Mouse (Mus musculus) T-helper 2 cell (primary cell): ENCODE measurements at regions not wholly inside any gene's neighbourhood (a gene's known extent, or its start where the extent isn't known, plus 50 kb on each side); places are given as distances from the start of the nearest gene placed in this dataset.

Source experiments
- in situ Hi-C: fragments of 300-600 bp; cut with MboI, MseI; formaldehyde crosslinking; loops from one replicate; pipeline ENCODE4 v1.15.1; 2025; ENCODE audit warnings: high pct_unique_total_duplicates

DNA sequence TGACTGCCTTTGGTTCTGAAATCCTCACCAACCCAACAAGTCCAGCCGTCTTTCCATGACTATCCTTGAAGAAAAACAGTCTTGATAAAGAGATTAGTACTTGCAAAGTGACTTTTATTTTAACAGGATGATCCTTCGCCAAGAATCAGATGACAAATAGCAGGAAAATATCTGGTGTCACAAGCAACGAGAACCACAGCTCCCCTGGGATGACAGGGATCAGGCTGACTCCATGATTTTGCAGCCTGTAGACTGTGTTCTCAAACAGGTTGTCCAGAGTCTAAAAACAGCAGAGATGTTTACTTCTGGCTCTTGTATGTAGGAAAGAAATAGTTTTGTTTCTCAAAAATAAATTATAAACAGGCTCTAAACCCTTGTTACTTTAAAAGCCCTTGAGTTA lies 63.3 kb downstream of the Tmem18 start:
- in situ Hi-C loops, result loop anchor here (10.0 kb wide), 3 partner anchors 807 to 1373 kb away; no protein-coding TSS in a partner anchor

DNA sequence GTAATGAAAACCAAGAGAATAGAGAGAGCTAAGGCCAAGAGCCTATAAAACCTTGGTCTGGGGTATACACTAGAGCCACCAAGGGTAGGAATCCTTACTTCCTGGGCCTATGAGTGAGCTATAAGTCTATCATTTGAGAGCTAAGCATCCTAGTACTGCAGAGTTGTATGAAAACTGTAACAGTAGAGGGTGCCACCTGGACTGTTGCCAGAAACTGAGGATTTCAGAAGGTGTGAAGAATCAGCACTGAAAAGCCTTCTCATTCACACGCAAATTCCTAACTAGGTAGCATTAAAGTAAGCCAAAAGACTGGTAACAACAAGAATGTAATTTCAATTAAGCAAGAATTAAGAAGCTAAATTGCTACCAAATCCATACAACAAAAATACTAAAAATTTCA lies 67.3 kb downstream of the Tmem18 start:
- in situ Hi-C loops, result no loop called here

DNA sequence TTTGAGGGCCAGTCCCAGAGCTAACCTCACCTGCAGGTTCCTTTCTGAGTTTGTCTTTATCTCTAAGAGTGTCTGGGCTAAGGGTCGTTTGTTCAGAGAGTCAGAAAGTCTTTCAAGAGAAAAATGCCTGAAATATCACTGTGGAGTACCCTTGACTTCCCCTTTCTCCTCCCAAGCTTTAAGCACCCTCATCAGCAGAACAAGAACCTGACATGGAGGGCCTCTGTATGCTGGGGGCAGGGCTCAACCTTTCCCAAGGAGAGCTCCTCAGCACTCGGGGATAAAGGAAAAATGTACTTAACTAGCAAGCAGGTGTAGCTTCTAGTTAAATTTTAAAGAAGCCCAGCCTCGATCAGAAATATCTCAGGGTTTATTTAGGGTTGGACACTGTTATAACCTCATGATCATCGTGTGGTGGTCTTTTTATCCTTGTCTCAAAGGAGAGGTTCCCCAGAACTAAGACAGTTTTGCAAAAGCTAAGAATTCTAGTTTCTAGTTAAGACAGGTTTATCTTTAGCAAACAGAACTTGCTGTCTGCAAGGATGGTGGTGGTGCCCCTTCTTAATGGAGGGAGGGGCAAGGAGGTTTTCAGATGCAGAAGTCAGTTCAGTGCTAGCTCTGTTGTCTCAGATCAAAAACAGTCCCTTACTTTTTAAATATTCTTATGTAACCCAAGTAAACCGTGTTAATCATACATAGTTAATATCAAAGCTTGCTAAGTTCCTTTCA lies 70.3 kb downstream of the Tmem18 start:
- in situ Hi-C loops, result no loop called here

DNA sequence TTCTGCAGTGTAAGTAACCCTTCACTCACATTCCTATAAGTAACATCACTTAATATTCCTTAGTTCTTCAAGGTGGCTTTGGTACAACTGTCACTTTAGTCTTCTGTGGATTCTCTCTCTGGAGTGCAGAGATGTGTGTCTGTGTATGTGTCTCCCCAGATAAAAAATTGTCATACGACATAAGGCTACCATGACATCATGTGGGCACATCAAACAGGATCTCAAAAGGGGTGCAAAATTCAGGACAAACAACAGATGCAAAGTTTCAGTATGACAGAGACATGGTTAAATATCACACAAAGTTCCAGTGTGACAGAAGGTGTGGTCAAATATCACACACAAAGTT lies 70.8 kb downstream of the Tmem18 start:
- in situ Hi-C loops, result no loop called here

DNA sequence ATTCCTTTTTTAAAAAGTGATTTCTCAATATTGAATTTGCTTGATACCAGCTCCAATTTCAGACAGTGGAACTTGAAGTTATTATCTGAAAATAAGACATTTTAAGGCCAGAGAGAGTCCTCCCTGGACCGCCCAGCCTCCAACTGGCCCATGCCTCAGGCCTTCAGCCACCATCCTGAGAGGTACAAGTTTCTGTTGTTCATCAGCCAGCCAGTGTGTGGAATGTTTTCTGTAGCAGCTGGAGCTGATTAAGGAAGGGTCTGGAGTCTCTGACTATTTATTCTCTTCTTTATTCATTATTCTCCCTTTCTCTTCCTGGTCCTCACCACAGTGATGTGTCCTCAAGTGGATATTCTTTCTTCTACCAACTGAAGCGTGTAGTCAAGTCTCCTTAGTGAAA lies 94.6 kb downstream of the Tmem18 start:
- in situ Hi-C loops, result no loop called here

DNA sequence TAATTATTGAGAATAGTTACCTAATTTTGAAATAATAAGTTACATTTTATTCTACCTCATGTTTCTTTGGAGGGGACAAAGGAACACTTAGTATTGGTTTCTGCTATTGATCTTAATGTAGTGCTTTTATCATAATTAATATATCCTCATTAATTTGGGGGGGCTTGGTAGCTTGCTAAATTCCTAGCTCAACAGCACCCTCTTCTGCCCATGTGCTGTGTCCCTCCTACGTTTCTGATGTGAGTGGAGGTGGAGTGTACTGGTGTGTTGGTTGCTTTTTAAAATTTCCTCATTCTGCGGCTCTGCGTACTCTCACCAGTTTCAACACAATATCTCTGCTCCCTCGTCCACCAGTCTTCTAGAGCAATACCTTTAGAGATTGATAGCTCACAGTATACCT lies 105.8 kb downstream of the Tmem18 start:
- in situ Hi-C loops, result no loop called here

DNA sequence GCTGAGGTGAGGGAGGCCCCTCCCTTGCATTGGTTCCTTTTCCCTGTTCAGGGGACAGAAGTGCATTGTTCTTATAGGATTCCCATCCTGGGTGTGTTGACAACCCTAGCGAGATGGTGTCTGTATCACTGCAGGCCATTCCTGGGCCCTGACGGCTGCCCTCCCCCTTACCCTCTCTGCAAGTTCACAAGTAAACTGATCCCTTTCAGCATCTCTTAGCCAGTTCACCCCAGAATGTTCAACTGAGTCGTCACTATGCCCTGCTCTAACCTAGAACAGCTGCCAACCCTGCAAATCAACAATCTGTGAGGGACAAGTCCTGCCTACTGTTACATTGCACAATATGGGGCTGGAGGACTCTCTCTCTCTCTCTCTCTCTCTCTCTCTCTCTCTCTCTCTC lies 109.3 kb downstream of the Tmem18 start:
- in situ Hi-C loops, result no loop called here

DNA sequence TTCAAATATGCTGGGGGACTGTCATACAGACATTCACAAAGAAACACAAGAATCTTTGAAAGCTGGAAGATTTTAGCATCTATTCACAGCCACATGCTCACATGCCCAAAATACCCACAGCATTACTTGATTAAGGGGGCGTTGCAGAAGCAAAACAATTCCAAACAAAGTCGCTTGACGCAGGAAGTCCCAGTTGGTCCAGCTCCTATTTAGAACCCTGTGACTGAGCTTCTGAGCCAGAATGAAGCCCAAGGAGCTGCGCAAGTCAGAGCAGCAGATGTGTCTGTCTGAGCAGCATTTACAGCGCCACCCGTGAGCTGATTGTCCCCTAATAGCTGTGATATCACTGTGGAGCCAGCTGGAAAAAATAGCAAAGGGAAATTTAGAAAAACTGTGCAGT lies 114.0 kb downstream of the Tmem18 start:
- in situ Hi-C loops, result no loop called here

DNA sequence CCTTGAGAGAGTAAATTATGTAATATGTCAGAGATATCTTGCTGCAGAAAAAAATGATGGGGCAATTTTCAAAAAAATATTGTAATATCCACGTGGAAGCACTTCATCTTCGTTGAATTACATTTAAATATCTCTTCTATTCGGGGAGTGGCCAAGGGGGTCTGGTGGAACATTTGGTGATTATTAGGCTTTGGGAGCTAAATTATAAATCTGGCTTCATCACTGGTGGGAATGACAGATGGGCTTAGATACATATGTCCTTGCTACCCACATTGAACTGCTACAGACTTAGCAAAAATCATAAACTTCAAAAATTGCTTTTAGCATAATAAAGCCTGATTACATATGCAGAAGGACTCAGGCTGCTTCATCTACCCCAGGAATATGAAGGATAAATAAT lies 119.5 kb downstream of the Tmem18 start:
- in situ Hi-C loops, result no loop called here

DNA sequence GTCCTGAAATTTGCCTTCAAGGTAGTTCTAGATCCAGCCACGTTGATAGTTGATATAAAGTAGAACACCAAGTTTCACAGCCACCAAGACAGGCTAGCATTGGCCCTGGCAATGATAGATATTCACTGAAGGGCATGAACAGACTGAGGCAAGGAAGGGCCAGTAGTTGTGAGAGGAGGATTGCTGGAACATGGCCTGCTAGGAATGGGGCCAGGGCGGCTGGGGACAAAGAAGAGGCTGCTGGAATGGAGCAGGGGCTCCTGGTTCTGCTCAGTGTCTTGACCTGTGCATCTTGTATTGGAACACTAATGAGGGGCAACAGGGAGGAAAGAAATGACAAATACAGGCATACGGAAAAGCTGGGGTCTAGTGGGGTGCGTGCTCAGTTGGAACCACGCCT lies 123.0 kb downstream of the Tmem18 start:
- in situ Hi-C loops, result no loop called here

DNA sequence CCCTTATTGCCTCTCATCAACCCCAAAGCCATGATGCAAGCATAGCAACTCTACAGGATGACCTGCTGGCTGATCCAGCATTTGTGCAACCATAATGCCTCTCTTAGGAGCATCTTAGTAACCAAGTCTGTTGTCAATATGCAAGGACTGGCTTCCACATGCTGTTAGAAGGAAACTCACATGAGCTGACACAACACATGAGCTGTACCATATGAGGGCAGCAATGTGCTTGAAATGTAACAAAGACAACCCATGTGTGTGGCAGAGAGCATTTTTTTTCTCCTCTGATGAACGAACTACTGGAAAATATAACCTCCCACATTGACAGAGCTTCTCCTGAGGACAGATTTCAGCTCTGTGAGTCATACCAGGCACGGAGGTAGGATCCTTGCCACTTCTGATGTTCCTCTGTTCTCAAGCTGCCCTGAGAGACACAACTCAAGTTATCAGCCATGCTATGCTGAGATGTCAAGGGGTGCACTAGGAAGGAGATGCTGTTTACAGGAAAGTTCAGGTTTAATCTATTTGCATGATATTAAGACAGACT lies 124.5 kb downstream of the Tmem18 start:
- in situ Hi-C loops, result no loop called here

DNA sequence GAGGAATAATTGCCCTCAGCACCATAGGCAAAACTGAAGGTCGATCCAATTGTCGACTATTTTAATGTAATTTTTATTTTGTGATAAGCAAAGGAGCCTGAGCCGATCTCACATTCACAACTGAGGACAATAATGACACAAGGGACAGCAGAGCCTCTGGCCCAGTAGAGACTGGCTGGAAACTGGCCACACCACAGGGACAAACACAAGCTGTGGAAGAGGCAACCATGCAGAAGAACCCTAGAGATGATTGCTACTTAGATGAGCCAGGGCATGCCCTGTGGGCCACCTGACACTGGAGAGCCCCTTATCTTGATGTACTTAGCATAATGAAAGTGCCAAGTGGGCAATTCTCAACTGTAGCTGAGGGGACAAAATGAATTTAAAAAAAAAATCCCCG lies 126.3 kb downstream of the Tmem18 start:
- in situ Hi-C loops, result no loop called here

DNA sequence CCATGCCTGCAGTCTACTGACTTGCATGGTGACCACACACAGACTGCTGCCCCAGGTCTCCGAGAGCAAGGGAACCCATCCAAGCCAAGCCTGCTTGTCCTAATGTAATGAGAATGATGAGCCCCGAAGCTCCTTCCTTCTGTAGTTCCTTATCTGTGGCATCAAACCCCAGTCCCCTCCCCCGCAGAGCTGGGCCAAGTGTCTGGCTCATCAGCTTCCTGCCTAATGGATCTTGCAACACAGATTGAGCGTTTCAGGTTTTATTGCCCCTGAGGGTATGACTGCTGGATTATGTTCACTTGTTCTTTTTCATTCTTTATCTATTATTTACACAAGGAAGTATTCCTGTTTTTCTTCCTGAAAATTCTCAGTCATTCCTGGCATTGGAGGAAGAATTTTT lies 142.5 kb downstream of the Tmem18 start:
- in situ Hi-C loops, result loop anchor here (5.0 kb wide), 1 partner anchor 41 kb away; no protein-coding TSS in a partner anchor

DNA sequence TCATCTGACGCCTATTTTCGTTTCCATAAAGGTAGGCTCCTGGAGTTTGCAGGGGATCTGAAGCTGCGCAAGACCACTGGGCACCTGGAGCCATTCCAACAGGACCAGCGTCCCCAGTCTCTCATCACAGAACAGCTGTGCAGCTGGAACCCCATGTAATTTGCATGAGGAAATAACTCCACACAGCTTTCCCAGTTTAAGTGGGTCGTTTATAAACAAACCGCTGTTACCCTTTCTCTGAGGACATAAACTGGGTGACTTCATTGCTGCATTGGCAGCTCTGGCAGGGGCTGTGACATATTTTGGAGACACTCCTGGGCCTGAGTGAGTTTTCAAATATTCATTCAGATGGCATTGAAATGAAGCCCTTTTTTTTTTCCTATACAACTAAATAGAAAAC lies 145.2 kb downstream of the Tmem18 start:
- in situ Hi-C loops, result loop anchor here (5.0 kb wide), 1 partner anchor 38 kb away; no protein-coding TSS in a partner anchor

DNA sequence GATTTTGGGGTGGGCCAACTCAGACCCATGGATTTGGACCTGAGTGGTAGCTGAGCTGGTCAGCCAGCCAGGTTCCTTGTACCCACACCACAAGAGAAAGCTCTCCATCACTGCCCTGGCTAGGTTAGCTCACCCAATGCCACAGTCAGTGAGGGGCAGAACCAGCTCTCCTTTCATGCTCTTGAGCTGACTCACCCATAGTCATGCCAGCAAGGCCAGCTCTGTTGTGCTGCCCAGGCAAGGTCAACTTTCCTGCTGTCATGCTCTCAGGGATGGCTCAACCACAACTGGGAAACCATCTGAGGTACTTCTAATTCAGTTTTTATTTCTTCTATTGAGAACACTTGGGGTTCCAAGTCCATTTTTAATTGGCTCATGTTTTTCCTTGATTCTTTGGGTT lies 116.5 kb upstream of the Alkal2 start:
- in situ Hi-C loops, result loop anchor here (5.0 kb wide), 1 partner anchor 40 kb away; no protein-coding TSS in a partner anchor

DNA sequence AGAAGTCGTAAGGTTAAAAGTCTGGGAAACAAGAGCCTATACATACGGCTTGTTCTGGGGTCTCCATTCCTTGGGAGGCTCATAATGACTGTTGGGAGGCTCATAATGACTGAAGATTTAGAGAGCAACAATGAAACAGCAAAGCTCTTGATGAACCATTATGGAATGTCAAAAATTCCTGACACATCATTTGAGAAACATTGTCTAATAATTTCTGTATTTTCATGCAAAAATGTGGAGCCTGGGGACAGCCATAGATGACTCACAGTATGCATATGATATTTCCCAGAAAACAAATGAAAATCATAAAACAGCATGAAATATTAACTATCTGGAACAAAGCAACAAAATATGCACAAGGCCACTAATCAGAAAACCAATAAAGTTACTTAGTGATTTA lies 90.8 kb upstream of the Alkal2 start:
- in situ Hi-C loops, result no loop called here

DNA sequence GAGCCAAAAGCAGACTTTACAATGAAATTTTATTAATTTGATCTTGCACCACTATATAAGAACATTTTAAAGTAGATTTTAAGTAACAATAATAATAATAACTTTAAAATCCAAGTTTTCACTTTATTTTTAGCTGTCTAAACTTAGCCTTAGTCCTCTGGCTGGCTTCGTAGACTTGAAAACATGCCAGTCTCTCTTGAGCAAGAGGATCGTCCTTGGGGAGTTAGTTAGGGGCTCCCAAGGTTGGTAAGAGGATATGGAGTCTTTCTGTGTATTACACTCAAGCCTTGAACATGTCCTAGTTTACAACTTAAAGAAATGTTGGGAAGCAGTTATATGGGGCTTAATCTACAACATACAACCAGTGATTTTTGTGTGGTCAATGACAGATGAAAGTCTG lies 68.0 kb upstream of the Alkal2 start:
- in situ Hi-C loops, result no loop called here

DNA sequence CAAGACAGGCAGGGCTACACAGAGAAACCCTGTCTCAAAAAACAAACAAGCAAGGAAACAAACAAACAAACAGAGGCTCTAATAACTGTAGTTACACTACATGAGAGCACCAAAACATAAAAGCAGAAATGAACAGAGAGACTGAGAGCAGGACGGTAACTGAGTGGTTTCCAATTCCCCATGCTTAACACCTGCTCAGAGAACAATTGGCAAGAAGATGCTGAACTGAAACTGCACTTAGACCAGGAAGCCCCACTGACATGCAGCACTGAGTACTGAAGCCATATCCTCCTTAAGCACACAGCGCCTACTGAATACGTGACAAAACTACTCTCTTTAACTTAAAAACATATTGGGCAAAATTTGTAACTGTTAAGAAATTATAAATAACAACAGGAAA lies 52.7 kb upstream of the Alkal2 start:
- in situ Hi-C loops, result no loop called here
